Mouse (Mus musculus): ENCODE results near the gene Samd4.

Gene Samd4

DNA sequence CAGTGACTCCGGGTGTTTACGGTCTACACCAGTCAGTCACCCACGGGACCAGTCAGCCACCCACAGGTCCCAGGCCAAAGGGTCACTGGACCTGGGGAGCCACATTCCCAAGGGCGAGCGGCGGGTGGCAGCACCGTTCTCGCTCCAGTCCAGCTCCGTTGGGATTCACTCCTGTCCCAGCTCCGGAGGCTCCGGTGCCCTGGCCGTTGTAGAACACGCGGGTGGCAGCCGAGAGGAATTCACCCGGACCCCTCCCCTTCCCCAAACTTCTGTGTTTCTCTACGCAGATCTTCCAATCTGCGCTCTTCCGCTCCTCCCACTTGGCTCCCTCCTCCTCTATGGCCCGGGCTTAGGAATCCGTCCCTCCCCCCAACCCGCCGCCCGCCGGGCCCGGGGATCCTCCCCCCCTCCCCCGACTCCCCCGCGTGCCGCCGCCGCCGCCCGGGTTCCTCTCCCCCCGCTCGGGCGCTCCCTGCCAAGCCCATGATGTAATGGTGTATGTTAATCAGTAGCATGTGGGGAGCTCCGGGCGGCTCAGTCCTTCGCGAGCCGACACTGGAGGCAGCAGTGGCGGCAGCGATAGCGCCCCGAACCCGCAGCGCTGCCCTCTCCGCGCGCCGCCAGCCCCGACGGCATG, at the start of gene Samd4:
Samd4 (plus strand) TSS at position 424 of the 637 bp plus-strand sequence.
- no peak for DNase-seq (ENCODE audit: low read depth, low spot score)

DNA sequence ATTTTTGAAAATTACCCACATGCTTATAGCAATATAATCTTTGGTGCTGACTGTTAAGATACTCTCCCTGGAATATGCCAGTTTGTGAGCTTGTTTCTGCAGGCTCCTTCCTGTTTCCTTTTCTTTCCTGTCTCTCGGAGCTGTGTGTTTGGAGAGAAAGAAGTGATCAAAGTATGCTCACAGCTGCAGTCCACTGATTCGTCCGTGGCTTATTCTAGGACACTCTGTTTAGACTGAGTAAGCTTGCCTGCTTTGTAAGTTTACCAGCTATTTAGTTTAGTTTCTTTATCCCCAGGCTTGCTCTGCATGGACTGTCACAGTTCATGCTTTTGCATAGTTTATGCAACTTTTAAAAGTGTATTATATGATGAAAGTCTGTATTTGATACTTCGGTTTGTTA, 43.3 kb upstream of the Samd4 start:
- no peak for DNase-seq (ENCODE audit: low read depth, low spot score)

DNA sequence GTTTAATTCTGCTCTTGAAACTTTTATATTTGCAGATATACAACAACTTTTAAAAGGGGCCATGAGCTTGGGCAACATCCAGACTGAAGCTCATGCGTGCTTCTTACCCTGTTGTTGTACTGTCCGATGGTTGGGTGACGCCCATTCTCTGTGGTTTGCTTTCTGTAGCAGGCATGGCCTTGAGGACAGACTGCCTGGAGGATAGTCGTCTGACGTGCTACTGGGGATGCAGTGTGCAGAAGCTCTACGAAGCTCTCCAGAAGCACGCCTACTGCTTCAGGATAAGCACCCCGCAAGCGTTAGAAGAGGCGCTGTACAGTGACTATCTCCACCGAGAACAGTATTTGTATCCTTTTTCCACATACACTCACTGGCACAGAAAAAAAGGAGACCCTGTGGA, 36.9 kb upstream of the Samd4 start:
- no peak for DNase-seq (ENCODE audit: low read depth, low spot score)

DNA sequence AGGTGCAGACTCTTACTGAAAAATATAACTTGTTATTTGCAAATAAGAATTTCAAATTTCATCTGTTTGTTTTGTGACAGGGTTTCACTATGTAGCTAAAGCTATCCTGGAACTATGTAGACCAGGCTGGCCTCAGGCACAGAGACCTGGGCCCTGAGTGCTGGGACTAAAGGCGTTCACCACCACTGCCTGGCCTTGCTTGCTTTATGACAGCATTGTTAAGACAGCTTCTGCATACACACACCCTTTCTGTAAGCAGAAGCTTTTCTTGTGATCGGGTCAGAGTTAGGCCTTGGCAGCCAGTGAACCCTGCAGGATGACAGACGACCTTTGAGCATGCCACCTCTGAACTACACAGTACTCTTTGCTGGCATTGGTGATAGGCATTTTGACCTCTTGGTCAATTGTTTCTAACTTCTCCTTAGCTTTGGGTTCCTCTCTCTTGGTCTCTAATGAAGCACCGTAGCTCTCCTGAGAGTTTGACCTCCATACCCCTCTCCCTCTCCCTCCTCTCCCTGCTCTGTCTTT, 34.5 kb upstream of the Samd4 start:
- no peak for DNase-seq (ENCODE audit: low read depth, low spot score)

DNA sequence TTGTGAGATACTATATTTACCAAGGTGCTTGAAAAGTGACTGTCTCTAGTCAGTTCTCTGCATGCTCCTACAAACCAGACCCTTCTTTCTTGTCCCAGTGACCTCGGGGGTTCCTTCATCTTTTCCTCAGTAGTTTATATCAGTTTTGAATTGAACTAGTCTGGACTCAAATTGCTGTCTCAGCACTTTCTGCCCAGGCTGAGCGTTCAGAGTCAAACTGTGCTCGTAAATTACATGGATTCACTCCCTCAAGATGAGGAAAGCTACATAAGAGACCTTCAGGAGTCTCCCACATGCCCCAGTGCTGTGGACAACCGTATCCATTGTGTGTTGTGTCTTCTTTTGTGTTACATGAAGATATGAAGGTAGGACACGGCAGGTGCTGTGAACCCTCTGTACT, 33.9 kb upstream of the Samd4 start:
- no peak for DNase-seq (ENCODE audit: low read depth, low spot score)

DNA sequence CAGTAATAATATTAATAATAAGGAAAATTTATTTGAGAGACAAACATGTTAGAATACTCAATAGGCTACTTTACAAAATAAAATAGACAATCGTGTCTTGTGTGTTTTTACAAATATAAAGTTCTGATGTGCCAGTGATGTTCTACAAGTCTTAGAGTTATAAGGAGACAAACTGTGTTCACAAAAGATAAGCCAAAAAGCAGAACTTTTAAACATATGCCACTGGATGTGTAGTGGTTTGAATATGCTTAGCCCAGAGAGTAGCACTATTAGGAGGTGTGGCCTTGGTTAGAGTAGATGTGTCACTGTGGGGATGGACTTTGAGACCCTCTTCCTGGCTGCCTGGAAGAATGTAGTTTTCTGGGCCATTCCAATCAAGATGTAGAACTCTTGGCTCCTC, 32.9 kb upstream of the Samd4 start:
- no peak for DNase-seq (ENCODE audit: low read depth, low spot score)

DNA sequence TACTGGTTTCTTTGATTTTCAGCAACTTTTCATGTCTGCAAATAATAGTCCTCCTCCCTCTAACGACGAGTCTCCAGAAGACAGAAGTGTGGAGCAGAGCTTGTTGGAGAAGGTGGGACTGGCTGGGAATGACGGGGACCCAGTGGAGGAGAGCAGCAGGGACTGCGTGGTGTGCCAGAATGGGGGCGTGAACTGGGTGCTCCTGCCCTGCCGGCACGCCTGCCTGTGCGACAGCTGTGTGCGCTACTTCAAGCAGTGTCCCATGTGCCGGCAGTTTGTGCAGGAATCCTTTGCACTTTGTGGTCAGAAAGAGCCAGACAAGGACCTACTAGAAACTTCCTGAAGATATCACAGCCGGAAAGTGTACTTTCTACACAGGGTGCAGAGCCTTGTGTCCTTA, 29.0 kb upstream of the Samd4 start:
- no peak for DNase-seq (ENCODE audit: low read depth, low spot score)

DNA sequence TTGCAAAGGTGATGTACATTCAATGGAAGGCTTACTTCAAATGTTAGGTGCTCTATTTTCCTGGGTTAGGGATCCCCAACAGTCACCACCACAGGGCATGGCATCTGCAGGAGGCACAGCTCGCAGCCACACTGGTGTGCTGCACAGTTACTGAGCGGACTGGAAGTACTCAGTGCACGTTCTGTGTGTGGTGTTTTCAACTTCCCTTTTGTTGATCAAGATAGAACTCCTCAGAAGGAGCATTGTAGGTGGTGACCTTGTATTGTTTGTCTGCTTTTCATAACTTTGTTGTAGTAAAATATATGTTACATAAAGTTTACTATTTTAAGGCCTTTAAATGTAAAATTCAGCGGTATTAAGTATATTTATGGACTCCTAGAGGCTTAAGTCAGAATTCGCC, 19.7 kb upstream of the Samd4 start:
- no peak for DNase-seq (ENCODE audit: low read depth, low spot score)

DNA sequence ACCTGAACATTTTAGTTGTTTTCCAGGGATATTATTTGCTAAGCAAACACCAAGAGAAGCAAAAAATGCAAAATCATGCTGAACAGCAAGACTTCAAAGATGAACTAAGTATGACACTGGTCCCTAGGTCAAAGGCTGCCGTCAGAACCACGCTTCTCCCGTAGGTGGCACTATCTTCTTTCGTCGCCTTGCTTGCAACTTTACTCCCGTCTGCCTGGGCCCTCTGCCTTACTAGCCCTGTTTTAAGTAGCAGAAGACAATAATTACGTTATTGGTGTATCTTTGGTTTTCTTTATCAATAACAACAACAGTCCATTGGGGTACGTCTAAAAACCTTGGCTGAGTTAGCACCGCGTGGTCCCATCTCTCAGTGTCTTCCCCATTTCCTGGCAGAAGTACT, 1.7 kb upstream of the Samd4 start:
- no peak for DNase-seq (ENCODE audit: low read depth, low spot score)

DNA sequence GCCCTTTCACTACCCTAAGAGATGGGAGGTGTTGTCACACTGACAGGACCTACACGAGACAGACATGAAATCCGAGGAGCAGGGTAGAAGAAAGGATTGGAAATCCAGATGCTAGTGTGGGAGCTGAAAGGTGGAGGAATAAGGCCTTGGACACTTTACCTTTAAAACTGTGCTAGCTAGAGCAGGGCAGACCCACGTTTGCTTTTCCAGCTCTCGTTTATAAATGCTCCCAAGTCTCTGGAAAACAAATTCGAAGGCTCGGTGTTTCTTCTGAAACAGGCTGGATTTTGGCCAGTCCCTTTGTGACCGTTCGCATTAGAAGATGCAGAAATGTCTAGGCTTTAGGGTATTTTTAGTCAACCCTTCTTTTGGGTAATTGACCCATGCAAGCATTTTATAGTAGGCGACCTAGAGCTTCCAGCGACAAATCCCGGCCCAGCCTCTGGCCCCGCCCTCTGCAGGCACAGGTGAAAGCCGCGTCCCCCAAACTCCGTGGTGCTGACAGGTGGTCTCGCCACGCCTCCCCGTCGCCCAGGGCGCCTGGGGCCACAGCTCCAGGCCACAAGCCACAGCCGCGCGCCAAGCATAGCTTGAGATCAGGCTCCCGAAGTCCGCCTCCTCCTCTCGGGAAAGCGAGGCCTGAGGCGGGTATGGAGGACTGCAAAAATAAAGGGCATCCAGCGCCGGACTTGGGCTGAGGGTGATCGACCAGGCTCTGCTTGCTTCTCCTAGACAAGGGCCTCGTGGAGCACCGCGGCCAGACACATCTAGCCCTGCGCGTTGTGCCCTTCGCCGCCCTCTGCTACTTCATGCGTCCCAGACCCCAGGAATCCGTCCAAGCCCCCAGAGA, 848 bp upstream of the Samd4 start:
- DNase-seq (ENCODE audit: low read depth, low spot score), result no peak

DNA sequence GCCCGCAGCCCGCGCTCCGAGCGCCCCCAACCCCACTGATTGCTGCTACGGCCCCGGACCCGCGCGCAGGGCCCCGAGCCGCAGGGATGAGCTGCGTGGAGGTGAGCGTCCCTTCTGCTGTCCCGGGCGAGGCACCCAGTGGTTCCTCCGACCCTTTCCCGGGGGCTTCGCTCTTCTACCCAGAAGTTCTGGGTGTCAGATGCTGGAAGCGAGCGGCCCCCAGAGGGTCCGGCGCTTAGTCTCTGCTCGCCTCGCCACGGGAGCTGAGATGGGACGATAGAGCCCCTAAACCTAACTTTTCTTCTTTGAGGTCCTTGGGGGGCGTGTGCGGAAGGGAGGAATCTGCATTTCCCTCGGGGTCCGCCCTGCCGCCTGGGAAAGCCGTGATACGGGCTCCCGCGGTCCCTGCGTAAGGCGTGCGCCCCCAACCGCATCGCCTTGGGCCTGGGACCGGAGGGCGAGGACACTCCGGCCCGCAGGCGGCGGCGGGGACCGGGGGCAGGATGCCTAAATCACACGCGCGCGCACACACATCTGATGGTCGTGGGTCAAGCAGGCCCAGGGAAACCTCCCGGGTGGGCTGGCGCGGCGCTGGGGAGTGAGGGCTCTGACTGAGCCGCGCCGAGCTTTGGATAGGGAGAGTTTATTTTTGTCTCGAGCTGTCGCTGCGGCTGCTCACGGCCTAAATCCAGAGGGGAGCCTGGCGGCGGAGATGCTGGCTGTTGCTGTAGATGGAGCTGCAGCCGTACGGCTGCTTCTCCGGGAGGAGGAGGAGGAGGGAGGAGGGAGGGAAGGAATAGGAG, 615 bp downstream of the Samd4 start:
- no peak for DNase-seq (ENCODE audit: low read depth, low spot score)

DNA sequence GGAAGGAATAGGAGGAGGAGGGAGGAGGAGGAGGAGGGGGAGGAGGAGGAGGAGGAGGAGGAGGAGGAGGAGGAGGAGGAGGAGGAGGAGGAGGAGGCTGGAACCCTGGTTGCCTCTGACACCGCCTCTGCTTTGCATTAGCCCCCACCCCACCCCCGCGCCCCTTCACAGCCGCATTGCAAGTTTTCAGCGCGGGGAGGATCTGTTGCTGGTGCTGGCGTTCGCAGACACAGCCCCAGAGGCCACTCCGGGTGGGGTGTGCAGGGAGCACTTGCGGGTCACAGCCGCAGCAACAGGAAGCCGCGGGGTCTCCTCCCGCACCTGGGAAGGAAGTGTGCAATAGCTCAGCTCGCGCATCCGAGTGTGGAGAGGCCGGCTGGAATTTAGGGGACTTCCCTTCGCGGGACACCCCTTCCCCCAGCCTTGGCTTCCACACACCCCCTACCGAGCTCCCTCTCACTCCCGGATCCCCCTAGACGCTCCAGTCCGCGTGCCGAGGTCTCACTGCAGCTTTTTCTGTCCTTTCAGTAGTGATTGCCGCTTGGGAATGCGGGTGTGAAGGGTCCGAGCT, 1.3 kb downstream of the Samd4 start:
- DNase-seq (ENCODE audit: low read depth, low spot score), result no peak

DNA sequence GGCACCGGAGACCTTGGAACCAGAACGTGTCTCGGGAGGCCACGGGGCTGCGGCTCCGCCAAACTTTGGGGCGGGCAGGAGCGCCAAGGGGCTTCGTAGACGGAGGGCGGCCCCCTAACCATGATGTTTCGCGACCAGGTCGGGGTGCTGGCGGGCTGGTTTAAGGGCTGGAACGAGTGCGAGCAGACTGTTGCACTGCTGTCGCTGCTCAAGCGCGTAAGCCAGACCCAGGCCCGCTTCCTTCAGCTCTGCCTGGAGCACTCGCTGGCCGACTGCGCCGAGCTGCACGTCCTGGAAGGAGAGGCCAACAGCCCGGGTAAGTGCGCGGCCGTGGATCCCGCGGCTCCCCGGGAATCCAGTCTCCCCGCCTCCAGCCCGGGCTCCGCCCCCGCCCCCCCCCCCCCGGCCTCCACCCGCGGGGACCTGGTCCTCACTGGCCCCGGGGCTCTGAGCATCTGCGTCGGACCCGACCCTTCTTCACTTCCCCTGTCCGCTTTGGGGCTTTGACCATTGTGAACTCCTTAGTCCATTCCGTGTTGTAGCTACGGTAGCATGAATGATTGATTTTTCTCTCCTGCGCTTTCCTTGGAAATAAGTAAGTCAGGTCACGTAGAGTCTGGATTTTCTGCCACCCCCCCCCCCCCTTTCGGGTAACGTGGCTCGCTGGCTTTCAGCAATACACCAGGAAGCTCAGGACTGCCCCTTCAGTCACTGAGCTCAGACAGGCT, 2.2 kb downstream of the Samd4 start:
- DNase-seq (ENCODE audit: low read depth, low spot score), result no peak

DNA sequence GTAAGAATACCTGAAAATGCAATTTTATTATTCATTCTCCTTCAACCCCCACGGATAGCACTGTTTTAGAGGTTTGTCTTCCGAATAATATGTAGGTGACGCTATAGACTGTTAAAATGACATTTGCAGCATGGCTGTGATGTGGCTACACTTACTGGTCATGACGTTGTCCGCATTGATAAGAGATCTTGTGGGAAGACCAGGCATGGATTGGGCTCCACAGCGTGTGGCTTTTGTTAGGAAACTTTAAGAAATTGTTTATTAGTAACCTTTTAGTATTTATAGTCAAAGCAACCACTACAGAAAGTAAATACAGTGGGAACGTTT, 2.7 kb downstream of the Samd4 start:
- no peak for DNase-seq (ENCODE audit: low read depth, low spot score)

DNA sequence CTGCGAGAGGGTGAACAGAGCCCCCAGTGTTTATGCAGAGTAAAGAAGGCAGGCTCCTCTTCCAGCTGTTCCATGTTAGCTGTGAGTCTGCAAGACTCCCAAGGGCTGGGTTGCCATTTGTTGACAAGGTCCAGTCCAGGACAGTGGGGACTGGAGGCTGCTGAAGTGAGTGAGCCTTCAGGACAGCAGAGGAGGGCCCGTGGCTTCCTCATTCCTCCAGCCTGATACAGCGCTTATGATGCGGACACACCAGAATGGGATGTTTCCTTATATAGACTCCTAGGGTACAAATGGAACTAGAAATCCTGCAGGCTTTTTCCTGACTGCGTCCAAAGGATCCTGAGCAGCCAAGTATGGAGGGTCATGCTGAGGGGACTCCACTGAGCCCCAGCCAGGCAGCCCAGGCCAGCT, 3.2 kb downstream of the Samd4 start:
- DNase-seq (ENCODE audit: low read depth, low spot score), result no peak

DNA sequence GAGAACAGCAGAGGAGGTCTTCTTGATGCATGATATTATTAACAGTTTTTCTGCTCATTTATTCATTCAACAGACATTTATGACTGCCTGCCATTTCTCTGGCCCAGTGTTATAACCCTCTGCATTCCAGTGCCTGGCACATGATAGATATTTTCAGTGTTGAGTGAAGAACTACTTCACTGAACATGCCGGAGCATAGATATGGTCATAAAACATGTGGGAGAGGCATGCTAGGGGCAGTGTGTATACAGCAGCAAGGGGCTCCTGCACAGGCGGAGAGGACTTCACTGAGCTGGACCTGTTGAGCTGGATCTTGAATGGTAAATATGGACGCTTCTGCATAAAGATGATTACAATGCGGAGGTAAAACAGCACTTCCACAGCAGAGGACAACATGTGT, 6.4 kb downstream of the Samd4 start:
- DNase-seq (ENCODE audit: low read depth, low spot score), result no peak

DNA sequence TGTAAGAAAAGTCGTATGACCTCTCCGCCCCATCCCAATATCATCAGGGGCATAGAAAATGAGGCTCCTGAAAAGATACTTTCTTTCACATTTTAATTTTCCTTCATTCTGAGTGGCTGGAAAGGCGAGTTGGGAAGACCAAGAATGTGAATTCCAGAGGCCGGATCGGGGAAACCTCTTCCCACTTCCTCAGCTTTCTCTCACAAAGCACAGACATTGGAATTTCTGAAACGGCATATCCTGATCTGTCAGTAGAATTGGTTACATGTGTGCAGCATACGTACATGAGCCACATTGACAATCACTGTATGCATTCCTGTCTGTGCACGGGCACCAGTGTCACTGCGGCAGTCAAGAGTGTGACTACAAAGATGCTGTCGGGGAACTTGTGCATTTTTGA, 11.3 kb downstream of the Samd4 start:
- DNase-seq (ENCODE audit: low read depth, low spot score), result no peak

DNA sequence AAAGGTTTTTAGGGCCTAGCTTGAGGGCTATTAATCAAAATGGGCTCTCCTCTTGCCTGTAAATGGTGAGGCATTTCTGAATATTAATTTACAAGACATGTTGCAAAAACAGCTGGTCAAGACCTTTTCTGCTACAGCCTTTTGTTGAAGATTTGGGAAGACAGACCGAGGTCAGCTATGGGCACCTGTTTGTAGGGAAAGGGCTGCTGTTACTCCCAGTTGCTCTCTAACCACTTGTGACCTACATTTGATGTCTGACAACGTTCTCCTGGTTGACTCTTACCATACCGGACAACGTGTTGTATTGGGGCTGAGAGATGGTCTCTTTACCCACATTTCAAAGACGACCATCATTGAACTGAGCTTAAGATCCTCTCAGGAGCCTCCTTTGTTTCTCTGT, 15.3 kb downstream of the Samd4 start:
- DNase-seq (ENCODE audit: low read depth, low spot score), result no peak

DNA sequence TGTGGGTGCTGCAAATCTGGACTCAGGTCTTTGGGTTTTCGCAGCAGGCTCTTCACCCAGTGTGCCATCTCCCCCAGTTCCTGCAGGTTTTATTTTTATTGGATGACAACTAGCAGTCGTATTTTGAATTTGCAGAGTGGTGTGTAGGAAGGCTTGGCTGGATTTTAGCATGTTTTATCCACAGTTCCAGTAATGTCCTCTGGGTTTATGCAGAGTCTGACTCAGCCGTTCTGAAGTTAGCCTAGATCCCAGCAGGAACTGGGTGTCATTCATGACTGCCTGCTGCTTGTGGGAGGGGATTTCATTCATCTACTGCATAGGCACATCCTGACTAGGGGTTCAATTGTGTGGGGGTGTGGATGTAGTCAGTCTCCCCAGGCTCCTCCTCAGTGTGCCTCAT, 16.0 kb downstream of the Samd4 start:
- DNase-seq (ENCODE audit: low read depth, low spot score), result no peak

DNA sequence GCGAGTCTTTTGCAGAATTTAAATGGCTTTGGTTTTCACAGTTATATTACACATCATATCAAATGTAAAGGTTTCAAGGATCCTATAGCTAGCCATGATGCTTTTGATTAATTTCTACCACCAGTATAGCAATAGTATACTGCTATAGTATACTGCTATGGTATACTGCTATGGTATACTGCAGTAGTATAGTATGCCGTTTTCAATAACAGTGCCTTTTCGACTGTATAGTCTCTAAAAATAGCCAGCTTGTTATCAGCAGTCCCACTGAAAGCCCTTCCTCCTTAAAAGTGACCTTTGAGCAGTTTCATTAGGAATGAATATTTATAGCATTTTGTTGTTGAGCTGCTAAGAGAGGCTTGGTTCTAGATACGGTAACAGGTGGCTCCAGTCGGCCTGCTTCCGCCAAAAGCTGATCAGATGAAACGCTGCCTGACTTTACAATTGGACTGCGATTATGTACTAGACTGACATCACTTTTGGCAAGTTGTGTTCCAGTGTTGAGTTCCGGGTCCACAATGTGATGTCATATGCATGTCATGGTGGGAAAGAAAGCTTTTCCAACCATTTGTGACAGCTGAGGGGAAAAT, 19.9 kb downstream of the Samd4 start:
- DNase-seq (ENCODE audit: low read depth, low spot score), result no peak

DNA sequence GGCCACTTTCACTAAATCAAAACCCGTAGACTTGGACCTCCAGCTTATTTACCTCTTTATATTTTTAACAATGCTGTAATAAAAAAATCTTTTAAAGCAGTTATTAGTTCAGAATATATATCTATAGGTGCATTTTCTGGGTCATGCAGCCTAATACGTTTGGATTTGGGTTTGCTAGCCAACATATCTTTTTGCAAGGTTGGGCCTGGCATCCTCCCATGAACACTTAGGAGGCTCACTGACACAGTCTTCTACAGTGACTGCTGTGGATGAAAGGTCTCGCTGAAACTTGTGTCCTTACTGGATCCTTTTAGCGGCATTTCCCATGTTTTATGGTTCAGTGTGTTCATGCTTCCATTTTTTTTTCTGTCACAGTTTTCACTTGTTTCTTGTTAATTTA, 21.6 kb downstream of the Samd4 start:
- DNase-seq (ENCODE audit: low read depth, low spot score), result no peak

Measured in c-Kit-negative CD71-positive TER-119-positive erythroid progenitor cells, embryonic 14.5 days (primary cell).